Mouse (Mus musculus) olfactory bulb, adult 2 months (tissue): ENCODE measurements at regions not wholly inside any gene's neighbourhood (a gene's known extent, or its start where the extent isn't known, plus 50 kb on each side); places are given as distances from the start of the nearest gene placed in this dataset.

Experiments
- H3K27ac ChIP-seq: fragments of 200-500 bp; 2 replicates; pipeline ENCODE4 v1.5.1; 2012; ENCODE audit warnings: low read depth, low read length; ENCODE audit not compliant: insufficient read depth
- H3K4me1 ChIP-seq: fragments of 200-500 bp; 2 replicates; pipeline ENCODE4 v1.6.1; 2012; ENCODE audit warnings: low read length; ENCODE audit not compliant: control insufficient read depth, insufficient read depth
- H3K4me3 ChIP-seq: fragments of 200-500 bp; 2 replicates; pipeline ENCODE4 v1.5.1; 2012; ENCODE audit warnings: mild to moderate bottlenecking, low read depth, low read length, moderate library complexity; ENCODE audit not compliant: insufficient read depth
- CTCF ChIP-seq: fragments of 200-500 bp; IDR thresholded peaks from 2 replicates; pipeline ENCODE4 v1.5.1; 2012; ENCODE audit warnings: low read depth, mild to moderate bottlenecking, low read length, moderate library complexity; ENCODE audit not compliant: insufficient read depth
- POLR2A ChIP-seq: fragments of 200-500 bp; IDR thresholded peaks from 2 replicates; pipeline ENCODE4 v1.6.1; 2012; ENCODE audit warnings: mild to moderate bottlenecking, low read depth, low read length, moderate library complexity; ENCODE audit not compliant: insufficient read depth
- WGBS: fragments of 180-500 bp; shearing (Covaris S2); methylation state at CpG from one replicate; pipeline ENCODE4 v1.1.7; 2018; 5-methylcytosine and 5-hydroxymethylcytosine counted together

DNA sequence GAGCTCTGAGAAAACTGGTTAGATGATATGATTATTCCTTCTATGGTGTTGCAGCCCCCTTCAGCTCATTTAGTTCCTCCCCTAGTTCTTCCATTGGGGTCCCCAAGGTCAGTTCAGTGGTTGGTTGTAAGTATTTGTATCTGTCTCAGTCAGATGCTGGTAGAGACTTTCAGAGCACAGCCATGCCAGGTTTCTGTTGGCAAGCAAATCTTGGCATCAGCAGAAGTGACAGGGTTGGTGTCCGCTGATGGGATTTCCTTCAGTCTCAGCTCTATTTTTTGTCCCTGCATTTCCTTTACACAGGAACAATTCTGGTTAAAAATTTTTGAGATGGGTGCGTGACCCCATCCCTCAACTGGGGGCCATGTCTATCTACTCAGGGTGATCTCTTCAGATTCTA, 55.3 kb upstream of the Spaca1 start:
- 87% methylated on average over 2 of the region's 2 CpGs for WGBS
- no peaks in the 10 kb centered on the region for H3K4me1 ChIP-seq
- no peak for TF ChIP-seq POLR2A
- TF ChIP-seq CTCF: no peak
- H3K27ac ChIP-seq: no peak overlapping the region
- H3K4me3 ChIP-seq: no peak overlapping the region

DNA sequence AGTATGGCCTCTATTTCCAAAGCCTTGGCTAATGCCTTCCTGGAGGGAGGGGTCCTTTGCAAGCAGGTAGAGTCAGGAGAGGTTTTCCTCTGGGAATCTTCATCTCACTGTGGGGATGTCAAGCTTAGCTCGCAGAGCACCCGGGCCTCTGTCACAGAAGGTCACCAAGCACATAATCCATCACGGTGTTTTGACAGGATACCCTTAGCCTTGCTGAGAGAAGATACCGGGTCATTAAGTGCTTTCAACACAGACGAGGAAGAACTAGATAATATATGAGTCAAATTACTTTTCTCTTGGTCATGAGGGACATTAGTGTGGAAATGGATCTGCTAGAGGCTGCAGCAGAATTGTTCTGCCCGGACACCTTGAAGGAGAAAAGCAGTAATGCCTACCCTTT, 64.3 kb upstream of the Spaca1 start:
- Histone ChIP-seq H3K27ac (no peak overlapping the region), H3K4me1 (no peaks in the 10 kb centered on the region), H3K4me3 (no peak overlapping the region)
- TF ChIP-seq POLR2A: no peak
- TF ChIP-seq CTCF: no peak
- WGBS: 86% methylated on average over 6 of the region's 6 CpGs

- no peak overlapping the region for H3K27ac ChIP-seq
- 11% methylated on average over 1 of the region's 1 CpGs for WGBS
- no peak for TF ChIP-seq POLR2A
- TF ChIP-seq CTCF: no peak
- H3K4me1 ChIP-seq: no peaks in the 10 kb centered on the region
- H3K4me3 ChIP-seq: no peak overlapping the region
Observed at GRCm38 (mm10) chr4:34117086-34117485, 67.1 kb upstream of the Spaca1 start.

- Histone ChIP-seq H3K4me1 (no peaks in the 10 kb centered on the region), H3K27ac (no peak overlapping the region), H3K4me3 (no peak overlapping the region)
- 78% methylated on average over 9 of the region's 9 CpGs for WGBS
- TF ChIP-seq POLR2A (no peak), CTCF (no peak)
Observed at GRCm38 (mm10) chr4:34122959-34123520, 73.0 kb upstream of the Spaca1 start.

DNA sequence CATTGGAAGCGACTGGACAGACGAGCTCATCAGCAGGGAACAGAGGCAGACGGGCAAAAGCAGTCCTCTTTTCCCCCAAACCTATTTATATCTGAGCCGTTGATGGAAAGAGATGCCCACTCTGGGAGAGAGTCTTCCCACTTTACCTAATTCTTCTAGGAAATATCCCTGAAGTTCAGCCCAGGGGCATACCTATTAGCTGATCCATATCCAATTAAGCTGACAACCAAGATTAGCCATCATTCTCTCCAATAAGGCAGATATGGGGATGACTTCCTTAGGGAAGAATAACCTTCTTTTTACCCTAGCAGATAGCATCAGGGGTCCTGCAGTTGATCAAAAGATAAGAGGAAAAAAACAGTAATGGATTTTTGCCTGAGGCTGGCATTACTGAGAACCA, 78.2 kb upstream of the Spaca1 start:
- TF ChIP-seq CTCF (no peak), POLR2A (no peak)
- Histone ChIP-seq H3K4me3 (no peak overlapping the region), H3K4me1 (no peaks in the 10 kb centered on the region), H3K27ac (no peak overlapping the region)
- WGBS: 85% methylated on average over 4 of the region's 4 CpGs

DNA sequence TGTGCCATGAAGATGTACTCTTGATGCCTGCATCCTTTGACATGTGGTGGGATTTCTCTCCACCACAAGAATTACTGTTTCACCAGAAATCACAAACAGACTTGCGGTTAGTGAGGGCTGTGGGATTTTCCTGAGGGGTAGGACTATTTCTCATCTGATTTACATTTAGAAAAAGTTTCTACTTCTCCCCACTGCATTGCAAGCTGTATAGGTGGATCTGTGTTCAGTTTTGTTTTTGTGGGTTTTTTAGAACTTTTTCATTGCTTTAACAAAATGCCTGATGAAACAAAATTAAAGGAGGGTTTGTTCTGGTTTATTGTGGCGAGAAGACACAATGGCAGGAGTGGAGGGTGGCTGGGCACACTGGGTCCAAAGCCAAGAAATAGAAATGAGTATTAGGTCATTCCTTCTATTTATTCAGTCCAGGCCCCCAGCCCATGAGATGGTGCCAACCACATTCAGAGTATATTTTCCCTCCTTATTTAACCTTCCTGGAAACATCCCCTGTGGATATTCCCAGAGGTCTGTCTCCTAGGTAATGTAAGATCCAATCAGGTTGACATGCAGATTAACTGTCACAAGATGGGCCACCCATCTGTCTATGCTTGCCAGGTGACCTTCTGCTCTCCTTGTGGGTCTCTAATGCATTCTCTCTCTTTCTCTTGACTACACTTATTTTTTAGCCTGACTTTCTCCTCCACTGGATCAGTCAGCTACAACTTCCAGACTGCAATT, 96.3 kb upstream of the Spaca1 start:
- Histone ChIP-seq H3K4me1 (no peaks in the 10 kb centered on the region), H3K27ac (no peak overlapping the region), H3K4me3 (no peak overlapping the region)
- 77% methylated on average over 2 of the region's 2 CpGs for WGBS
- TF ChIP-seq CTCF (no peak), POLR2A (no peak)

GRCm38 (mm10) chr4:34148956-34149739, 99.2 kb upstream of the Spaca1 start:
- Histone ChIP-seq H3K4me3 (no peak overlapping the region), H3K4me1 (no peaks in the 10 kb centered on the region), H3K27ac (no peak overlapping the region)
- TF ChIP-seq POLR2A (no peak), CTCF (no peak)
- WGBS: 79% methylated on average over 5 of the region's 5 CpGs

DNA sequence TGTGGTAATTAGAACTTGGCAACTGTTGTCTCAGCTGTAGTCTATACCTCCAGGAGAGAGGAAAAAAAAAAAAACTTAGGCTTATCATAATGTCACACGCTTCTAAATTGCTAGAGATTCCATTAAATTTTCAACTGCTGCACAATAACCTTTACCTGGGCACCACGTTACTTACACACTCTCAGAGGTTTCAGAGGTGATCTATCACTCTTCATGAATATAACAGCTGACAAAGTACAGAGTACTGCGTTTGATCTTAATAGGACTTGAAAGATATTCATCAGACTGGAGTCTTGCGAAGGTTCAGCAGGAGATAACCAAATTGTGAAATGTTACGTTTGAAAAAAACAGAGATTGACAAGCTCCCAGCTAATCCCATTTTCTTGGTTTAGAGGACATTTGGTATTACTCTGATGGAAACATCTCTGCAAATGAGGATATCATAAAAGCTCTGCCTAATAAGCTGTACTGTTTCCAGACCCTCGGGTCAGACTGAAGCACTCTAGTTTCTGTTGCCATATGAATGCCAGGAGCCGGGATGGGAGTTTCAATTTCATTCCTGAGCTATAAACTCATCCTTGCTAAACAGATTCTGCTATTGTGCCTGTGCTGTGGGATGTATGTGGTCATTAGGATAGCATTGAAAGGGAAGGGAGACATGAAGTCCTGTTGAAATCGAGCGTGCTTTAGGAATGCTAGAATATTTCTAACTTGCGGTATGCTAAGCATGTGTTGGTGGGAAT, 101.8 kb upstream of the Spaca1 start:
- TF ChIP-seq POLR2A (no peak), CTCF (no peak)
- Histone ChIP-seq H3K4me1 (no peaks in the 10 kb centered on the region), H3K27ac (no peak overlapping the region), H3K4me3 (no peak overlapping the region)
- 63% methylated on average over 10 of the region's 10 CpGs for WGBS
